Mouse (Mus musculus): ENCODE results near the gene Ccdc85c. TPM values are rescaled to one million over a fixed set of nuclear protein-coding genes. Genes with fewer than 3 reads are reported as not detected.

Ccdc85c gene
- total RNA-seq, 2 experiments from 2014 or later = 5.0 to 5.1 TPM

- DNase-seq = no peak
Measured at GRCm38 (mm10) chr12:108216611-108217370, 58.4 kb downstream of the Ccdc85c start.

- DNase-seq = no peak
Measured at GRCm38 (mm10) chr12:108215090-108215489, 60.1 kb downstream of the Ccdc85c start.

GRCm38 (mm10) chr12:108213090-108214041 is 61.9 kb downstream of the Ccdc85c start:
- DNase-seq = no peak

GRCm38 (mm10) chr12:108212476-108212875 is 62.7 kb downstream of the Ccdc85c start:
- no peak for DNase-seq

- no peak for DNase-seq
Measured at GRCm38 (mm10) chr12:108212071-108212470, 63.2 kb downstream of the Ccdc85c start.

- no peak for DNase-seq
Measured at GRCm38 (mm10) chr12:108210623-108211022, 64.6 kb downstream of the Ccdc85c start.

- peak; percentile 80 for DNase-seq
Measured at GRCm38 (mm10) chr12:108208726-108209438, 66.3 kb downstream of the Ccdc85c start.

GRCm38 (mm10) chr12:108208216-108208615 is 67.0 kb downstream of the Ccdc85c start:
- DNase-seq = no peak

GRCm38 (mm10) chr12:108206641-108207040 is 68.6 kb downstream of the Ccdc85c start:
- peak; percentile 92 for DNase-seq

GRCm38 (mm10) chr12:108204978-108205377 is 70.2 kb downstream of the Ccdc85c start:
- DNase-seq = no peak

- no peak for DNase-seq
Measured at GRCm38 (mm10) chr12:108203895-108204294, 71.3 kb downstream of the Ccdc85c start.

GRCm38 (mm10) chr12:108200094-108200493 is 75.1 kb downstream of the Ccdc85c start:
- DNase-seq = no peak

GRCm38 (mm10) chr12:108198447-108198846 is 76.8 kb downstream of the Ccdc85c start:
- no peak for DNase-seq

GRCm38 (mm10) chr12:108195761-108196160 is 79.5 kb downstream of the Ccdc85c start:
- DNase-seq = no peak

- DNase-seq = no peak
Measured at GRCm38 (mm10) chr12:108193878-108194277, 81.3 kb downstream of the Ccdc85c start.

GRCm38 (mm10) chr12:108187541-108188091 is 87.6 kb downstream of the Ccdc85c start:
- DNase-seq = peak; percentile 44

GRCm38 (mm10) chr12:108181716-108182115 is 93.5 kb downstream of the Ccdc85c start:
- DNase-seq = no peak

GRCm38 (mm10) chr12:108179321-108180266 is 95.6 kb downstream of the Ccdc85c start, which contains the start of gene Ccnk:
Gene Ccnk, plus strand, starts transcription at chr12:108179579.
- peak; percentile 96 for DNase-seq

- no peak for DNase-seq
Measured at GRCm38 (mm10) chr12:108179246-108179320, 96.1 kb downstream of the Ccdc85c start, which contains the start of gene Setd3. Gene Setd3, minus strand, starts transcription at chr12:108179314.

GRCm38 (mm10) chr12:108178331-108179245 is 96.6 kb downstream of the Ccdc85c start:
- peak; percentile 61 for DNase-seq
